Mouse (Mus musculus) lung, adult 2 months (tissue): ENCODE data around the gene Syndig1l. TPM values are rescaled to one million over a fixed set of nuclear protein-coding genes. Genes with fewer than 3 reads are reported as not detected.

Experiments
- DNase-seq: peaks from one replicate; pipeline ENCODE4 v3.0.0; 2022
- H3K4me1 ChIP-seq: fragments of 200-500 bp; 2 replicates; pipeline ENCODE4 v1.6.1; 2011; ENCODE audit warnings: low read length; ENCODE audit not compliant: control insufficient read depth, insufficient read depth
- H3K4me3 ChIP-seq: fragments of 200-500 bp; replicated peaks from 2 replicates; pipeline ENCODE3; 2011; ENCODE audit warnings: low read depth, mild to moderate bottlenecking, control low read depth, low read length; ENCODE audit errors: extremely low read depth
- CTCF ChIP-seq: fragments of 200-500 bp; IDR thresholded peaks from 2 replicates; pipeline ENCODE4 v1.5.1; 2011; ENCODE audit warnings: mild to moderate bottlenecking, low read length, control low read depth; ENCODE audit not compliant: insufficient read depth
- POLR2A ChIP-seq: fragments of 200-500 bp; IDR thresholded peaks from 2 replicates; pipeline ENCODE4 v1.6.1; 2011; ENCODE audit warnings: low read depth, mild to moderate bottlenecking, control low read depth, low read length, borderline replicate concordance; ENCODE audit errors: extremely low read depth
- WGBS: fragments of 180-500 bp; shearing (Covaris S2); methylation state at CpG from one replicate; pipeline ENCODE4 v1.1.7; 2018; 5-methylcytosine and 5-hydroxymethylcytosine counted together
- polyA plus RNA-seq: library from polyadenylated mRNA; depleted of rRNA; stranded (reverse); fragments of >200 nt; gene quantifications from 2 replicates; pipeline ENCODE4 v1.2.3, GENCODE M21; 2012; rRNA removed

The Syndig1l gene
- polyA plus RNA-seq, 1 experiment: not detected

- Histone ChIP-seq H3K4me1 (no peaks in the 10 kb centered on the region), H3K4me3 (no peak overlapping the region)
- TF ChIP-seq POLR2A (no peak), CTCF (no peak)
- 55% methylated on average over 7 of the region's 7 CpGs for WGBS
- DNase-seq: no peak
Observed at GRCm38 (mm10) chr12:84684569-84684968, 14.1 kb downstream of the Syndig1l start.

DNA sequence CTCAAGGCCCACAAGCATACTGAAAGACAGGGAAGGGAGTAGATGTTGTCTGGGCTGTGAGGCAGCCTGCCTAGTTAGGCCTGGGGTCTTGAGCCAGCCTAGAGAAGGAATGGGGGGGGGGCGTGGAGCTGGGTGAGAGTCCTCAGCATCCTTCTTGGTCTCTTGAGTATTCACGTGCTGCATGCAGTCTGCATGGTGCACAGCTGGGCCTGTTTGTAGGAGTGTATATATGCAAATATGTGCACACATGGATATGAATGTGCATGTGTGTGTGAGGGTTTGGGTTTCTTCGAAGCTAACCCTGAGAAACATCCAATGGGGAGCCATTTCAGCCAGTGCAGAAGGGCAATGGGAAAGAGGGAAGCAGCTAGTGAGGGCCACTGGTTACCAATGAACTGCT is 22.6 kb downstream of the Syndig1l start:
- no peak for TF ChIP-seq CTCF
- no peak for TF ChIP-seq POLR2A
- no peak for DNase-seq
- 85% methylated on average over 3 of the region's 3 CpGs for WGBS
- H3K4me3 ChIP-seq: no peak overlapping the region
- no peaks in the 10 kb centered on the region for H3K4me1 ChIP-seq

GRCm38 (mm10) chr12:84674666-84675526 is 23.7 kb downstream of the Syndig1l start:
- WGBS: 28% methylated on average over 14 of the region's 14 CpGs
- no peaks in the 10 kb centered on the region for H3K4me1 ChIP-seq
- no peak for DNase-seq
- H3K4me3 ChIP-seq: peak overlapping the region; percentile 8
- no peak for TF ChIP-seq CTCF
- TF ChIP-seq POLR2A: no peak

- Histone ChIP-seq H3K4me1 (no peaks in the 10 kb centered on the region), H3K4me3 (no peak overlapping the region)
- WGBS: 28% methylated on average over 10 of the region's 10 CpGs
- DNase-seq: no peak
- no peak for TF ChIP-seq CTCF
- no peak for TF ChIP-seq POLR2A
Observed at GRCm38 (mm10) chr12:84671646-84672045, 27.0 kb downstream of the Syndig1l start.

- no peak for DNase-seq
- TF ChIP-seq POLR2A (no peak), CTCF (0 out of 2 replicates have a peak, but pooled peaks have one; percentile 1)
- H3K4me3 ChIP-seq: no peak overlapping the region
- H3K4me1 ChIP-seq: no peaks in the 10 kb centered on the region
- 85% methylated on average over 3 of the region's 3 CpGs for whole genome bisulfite sequencing
Observed at GRCm38 (mm10) chr12:84670555-84670954, 28.1 kb downstream of the Syndig1l start.

- H3K4me3 ChIP-seq: no peak overlapping the region
- no peaks in the 10 kb centered on the region for H3K4me1 ChIP-seq
- TF ChIP-seq POLR2A (no peak), CTCF (peak; percentile 90)
- 9% methylated on average over 3 of the region's 3 CpGs for WGBS
- peak; percentile 63 for DNase-seq
Observed at GRCm38 (mm10) chr12:84653912-84654311, 44.7 kb downstream of the Syndig1l start.

- 76% methylated on average over 13 of the region's 13 CpGs for WGBS
- Histone ChIP-seq H3K4me3 (no peak overlapping the region), H3K4me1 (no peaks in the 10 kb centered on the region)
- no peak for DNase-seq
- TF ChIP-seq CTCF: no peak
- no peak for TF ChIP-seq POLR2A
Observed at GRCm38 (mm10) chr12:84650234-84650633, 48.4 kb downstream of the Syndig1l start.

GRCm38 (mm10) chr12:84640654-84641053 is 58.0 kb downstream of the Syndig1l start, which contains the start of gene Vrtn:
Gene Vrtn (plus strand): TSS chr12:84641019.
- no peak within 1 kb of the TSS for H3K4me3 ChIP-seq
- no peaks in the 10 kb centered on the region for H3K4me1 ChIP-seq
- no peak for DNase-seq
- TF ChIP-seq CTCF (no peak), POLR2A (no peak)
- WGBS: 15% methylated on average over 9 of the region's 9 CpGs

GRCm38 (mm10) chr12:84640253-84640652 is 58.4 kb downstream of the Syndig1l start:
- TF ChIP-seq CTCF: no peak
- no peak for TF ChIP-seq POLR2A
- Histone ChIP-seq H3K4me1 (no peaks in the 10 kb centered on the region), H3K4me3 (no peak overlapping the region)
- DNase-seq: no peak
- 22% methylated on average over 6 of the region's 6 CpGs for WGBS

- WGBS: 66% methylated on average over 3 of the region's 3 CpGs
- Histone ChIP-seq H3K4me3 (no peak overlapping the region), H3K4me1 (no peaks in the 10 kb centered on the region)
- no peak for TF ChIP-seq POLR2A
- no peak for TF ChIP-seq CTCF
- DNase-seq: no peak
Observed at GRCm38 (mm10) chr12:84631867-84632266, 66.8 kb downstream of the Syndig1l start.

Other genes starting within 250 kb of the Syndig1l start
- 18.4 and 27.3 TPM in 2 replicates for gene Aldh6a1, start 247.8 kb downstream of the Syndig1l start, polyA plus RNA-seq
- 11.4 and 14.1 TPM in 2 replicates for gene Lin52, start 247.4 kb downstream of the Syndig1l start, polyA plus RNA-seq
- gene Vsx2, start 129.1 kb downstream of the Syndig1l start, polyA plus RNA-seq: not detected in 2 replicates
- gene Abcd4, start 81.4 kb downstream of the Syndig1l start, polyA plus RNA-seq: 20.7 and 26.4 TPM in 2 replicates
- not detected in 2 replicates for gene Vrtn, start 57.8 kb downstream of the Syndig1l start, polyA plus RNA-seq
- 572 and 1,005 TPM in 2 replicates for gene Npc2, start 74.3 kb upstream of the Syndig1l start, polyA plus RNA-seq
- gene Isca2, start 74.4 kb upstream of the Syndig1l start, polyA plus RNA-seq: 28.0 and 34.2 TPM in 2 replicates
- 91.3 and 96.8 TPM in 2 replicates for gene Ltbp2, start 177.7 kb upstream of the Syndig1l start, polyA plus RNA-seq